Mouse (Mus musculus) small intestine, adult 2 months (tissue): ENCODE data around the gene Anp32e. TPM values are rescaled to one million over a fixed set of nuclear protein-coding genes. Genes with fewer than 3 reads are reported as not detected.
A peak's percentile ranks its signal among the peaks of the same experiment; 100 is the strongest.

ENCODE experiments used
- H3K27ac ChIP-seq: fragments of 200-500 bp; 2 replicates; pipeline ENCODE4 v1.5.1; 2012; ENCODE audit warnings: low read depth, low read length, control low read depth, inconsistent platforms; ENCODE audit not compliant: insufficient read depth
- H3K27me3 ChIP-seq: fragments of 200-500 bp; 2 replicates; pipeline ENCODE4 v1.6.1; 2012; ENCODE audit warnings: mild to moderate bottlenecking, moderate library complexity, low read length, inconsistent platforms; ENCODE audit not compliant: control insufficient read depth, insufficient read depth
- H3K36me3 ChIP-seq: fragments of 200-500 bp; 2 replicates; pipeline ENCODE4 v1.6.1; 2012; ENCODE audit warnings: mild to moderate bottlenecking, low read length, control low read depth, inconsistent platforms; ENCODE audit not compliant: control insufficient read depth, insufficient read depth
- H3K4me1 ChIP-seq: fragments of 200-500 bp; 2 replicates; pipeline ENCODE4 v1.6.1; 2012; ENCODE audit warnings: low read length, inconsistent platforms, mixed read lengths; ENCODE audit not compliant: control insufficient read depth, insufficient read depth, insufficient read length
- H3K4me3 ChIP-seq: fragments of 200-500 bp; 2 replicates; pipeline ENCODE4 v1.5.1; 2012; ENCODE audit warnings: low read depth, mild to moderate bottlenecking, control low read depth, inconsistent platforms, low read length, moderate library complexity
- CTCF ChIP-seq: fragments of 200-500 bp; IDR thresholded peaks from 2 replicates; pipeline ENCODE4 v1.5.1; 2012; ENCODE audit warnings: low read depth, mild to moderate bottlenecking, control low read depth, inconsistent platforms, low read length, moderate library complexity, mixed read lengths; ENCODE audit not compliant: insufficient replicate concordance, insufficient read length; ENCODE audit errors: extremely low read depth
- POLR2A ChIP-seq: fragments of 200-500 bp; IDR thresholded peaks from 2 replicates; pipeline ENCODE4 v1.6.1; 2012; ENCODE audit warnings: low read depth, mild to moderate bottlenecking, control low read depth, inconsistent platforms, low read length, moderate library complexity
- WGBS: fragments of 180-500 bp; shearing (Covaris S2); methylation state at CpG from one replicate; pipeline ENCODE4 v1.1.7; 2018; 5-methylcytosine and 5-hydroxymethylcytosine counted together
- polyA plus RNA-seq: library from polyadenylated mRNA; depleted of rRNA; stranded (reverse); fragments of >200 nt; gene quantifications from 2 replicates; pipeline ENCODE4 v1.2.3, GENCODE M21; 2012

Gene Anp32e
- polyA plus RNA-seq, 1 experiment: 8.7 TPM

DNA sequence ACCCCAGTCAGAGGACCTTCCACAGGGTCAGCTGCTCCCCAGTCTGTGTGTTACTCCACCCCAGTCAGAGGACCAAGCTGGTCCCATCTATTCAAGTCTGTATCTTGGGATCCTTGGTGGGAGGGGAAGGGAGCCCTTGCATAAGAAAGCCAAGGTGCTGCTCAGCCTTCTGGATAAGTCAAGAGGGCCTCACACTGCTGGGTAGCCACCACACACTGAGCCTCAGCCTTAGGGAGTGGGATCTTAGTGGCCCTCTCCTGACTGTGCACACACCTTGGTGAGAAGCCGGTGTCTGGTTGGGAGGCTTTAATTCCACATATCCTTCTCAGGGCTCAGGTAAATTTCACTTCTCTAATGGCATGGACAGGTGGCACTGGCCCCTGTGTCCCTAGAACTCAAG lies 59.1 kb downstream of the Anp32e start:
- Histone ChIP-seq H3K4me1 (peaks cover 12% of the 10 kb centered on the region; the same call in 1 of the 2 replicates), H3K27me3 (no peaks in the 10 kb centered on the region), H3K36me3 (peaks cover 16% of the 10 kb centered on the region), H3K27ac (no peak overlapping the region), H3K4me3 (no peak overlapping the region)
- TF ChIP-seq POLR2A (no peak), CTCF (no peak)
- 92% methylated on average over 1 of the region's 1 CpGs for WGBS

- 72% methylated on average over 10 of the region's 10 CpGs for whole genome bisulfite sequencing
- peak overlapping the region; percentile 18; the same call in 1 of the 2 replicates for H3K27ac ChIP-seq
Observed at GRCm38 (mm10) chr3:95988969-95989368, 59.9 kb downstream of the Anp32e start.

GRCm38 (mm10) chr3:95990413-95990941 lies 61.4 kb downstream of the Anp32e start:
- WGBS: 69% methylated on average over 12 of the region's 12 CpGs
- no peak overlapping the region for H3K4me3 ChIP-seq
- peaks cover 16% of the 10 kb centered on the region for H3K36me3 ChIP-seq
- peaks cover 8% of the 10 kb centered on the region for H3K27me3 ChIP-seq
- peaks cover 11% of the 10 kb centered on the region; the same call in 1 of the 2 replicates for H3K4me1 ChIP-seq
- peak overlapping the region; percentile 67 for H3K27ac ChIP-seq
- TF ChIP-seq CTCF (no peak), POLR2A (no peak)

More at GRCm38 (mm10) chr3:95988969-95989368, 59.9 kb downstream of the Anp32e start:
- Histone ChIP-seq H3K27me3 (no peaks in the 10 kb centered on the region), H3K4me1 (peaks cover 12% of the 10 kb centered on the region; the same call in 1 of the 2 replicates), H3K4me3 (no peak overlapping the region), H3K36me3 (peaks cover 16% of the 10 kb centered on the region)
- no peak for TF ChIP-seq POLR2A
- no peak for TF ChIP-seq CTCF

GRCm38 (mm10) chr3:95992990-95993603 lies 64.1 kb downstream of the Anp32e start:
- Histone ChIP-seq H3K27ac (peak overlapping the region; percentile 91), H3K27me3 (peaks cover 13% of the 10 kb centered on the region), H3K36me3 (peaks cover 16% of the 10 kb centered on the region), H3K4me3 (peak overlapping the region; percentile 8; the same call in 1 of the 2 replicates), H3K4me1 (0 out of 2 replicates have a peak, but pooled peaks cover 1% of the 10 kb centered on the region)
- WGBS: 46% methylated on average over 5 of the region's 5 CpGs
- TF ChIP-seq CTCF: no peak
- no peak for TF ChIP-seq POLR2A

- WGBS: 46% methylated on average over 4 of the region's 4 CpGs
- Histone ChIP-seq H3K27ac (peak overlapping the region; percentile 91), H3K4me1 (0 out of 2 replicates have a peak, but pooled peaks cover 1% of the 10 kb centered on the region), H3K36me3 (peaks cover 9% of the 10 kb centered on the region), H3K27me3 (peaks cover 13% of the 10 kb centered on the region), H3K4me3 (peak overlapping the region; percentile 63)
- no peak for TF ChIP-seq CTCF
- no peak for TF ChIP-seq POLR2A
Observed at GRCm38 (mm10) chr3:95993881-95994280, 64.8 kb downstream of the Anp32e start.

GRCm38 (mm10) chr3:95994381-95994846 lies 65.4 kb downstream of the Anp32e start:
- no peak for TF ChIP-seq POLR2A
- no peak for TF ChIP-seq CTCF
- Histone ChIP-seq H3K4me3 (peak overlapping the region; percentile 63), H3K4me1 (0 out of 2 replicates have a peak, but pooled peaks cover 1% of the 10 kb centered on the region), H3K27me3 (peaks cover 13% of the 10 kb centered on the region), H3K27ac (peak overlapping the region; percentile 91), H3K36me3 (peaks cover 3% of the 10 kb centered on the region)
- 49% methylated on average over 6 of the region's 6 CpGs for WGBS
